Mouse (Mus musculus): Measurements from ENCODE around the gene Dnmt3b. TPM values are rescaled to one million over a fixed set of nuclear protein-coding genes. Genes with fewer than 3 reads are reported as not detected.
"Not testable (repeated sequence)": the region's sequence is repeated elsewhere in the genome, so short reads cannot be mapped to it uniquely, and the experiment has no call there.

Gene Dnmt3b
- polyA plus RNA-seq, 1 experiment, result 4.4 TPM

DNA sequence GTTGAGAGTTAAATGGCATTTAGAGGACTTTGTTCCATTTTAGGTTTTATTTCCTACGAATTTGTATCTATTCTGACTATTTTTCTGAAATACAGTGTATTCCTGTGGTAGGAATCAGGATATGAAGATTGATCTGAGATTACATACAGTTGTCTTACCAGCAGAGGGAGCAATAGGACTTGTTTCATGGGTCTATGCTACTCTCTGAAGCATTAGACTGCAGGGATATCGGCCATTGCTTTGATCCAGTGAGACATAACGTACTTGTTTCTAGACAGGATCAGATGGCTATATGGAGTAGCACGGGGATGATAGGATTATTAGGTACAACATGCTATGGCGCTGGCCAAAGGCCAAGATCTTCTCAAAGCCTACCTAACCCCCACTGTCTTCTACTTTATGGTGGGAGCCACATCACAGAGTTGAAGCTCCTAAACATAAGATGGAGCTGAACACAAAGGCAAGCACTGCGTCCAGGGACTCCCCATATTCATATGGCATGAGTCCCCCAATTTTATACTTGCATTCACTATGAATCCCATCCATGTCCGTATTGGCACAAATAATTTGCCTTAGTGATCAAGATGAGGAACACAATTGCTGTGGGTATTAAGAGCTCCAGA is 19.6 kb downstream of the Dnmt3b start:
- DNase-seq, result no peak
- H3K36me3 ChIP-seq (ENCODE audit: control insufficient read depth, insufficient read depth, low read length), result no peaks in the 10 kb centered on the region
- H3K4me1 ChIP-seq (replicated peaks; ENCODE audit: control insufficient read depth, insufficient read depth, low read length), result no peaks in the 10 kb centered on the region
- no peak overlapping the region for H3K4me3 ChIP-seq (ENCODE audit: control insufficient read depth, insufficient read depth, low read length)
- 85% methylated on average over 7 of the region's 7 CpGs for whole genome bisulfite sequencing
- no peak overlapping the region for H3K27ac ChIP-seq (ENCODE audit: control insufficient read depth, insufficient read depth, low read length)
- TF ChIP-seq CTCF (IDR thresholded peaks at IDR 0.05; ENCODE audit: borderline replicate concordance, control insufficient read depth, extremely low read depth, insufficient read depth, low read length, poor library complexity), result no peak
- no peak for TF ChIP-seq POLR2A (IDR thresholded peaks at IDR 0.05; ENCODE audit: control insufficient read depth, extremely low read depth, insufficient read depth, low read length, poor library complexity)
- no peaks in the 10 kb centered on the region for H3K27me3 ChIP-seq (ENCODE audit: control insufficient read depth, insufficient read depth, low read length)

DNA sequence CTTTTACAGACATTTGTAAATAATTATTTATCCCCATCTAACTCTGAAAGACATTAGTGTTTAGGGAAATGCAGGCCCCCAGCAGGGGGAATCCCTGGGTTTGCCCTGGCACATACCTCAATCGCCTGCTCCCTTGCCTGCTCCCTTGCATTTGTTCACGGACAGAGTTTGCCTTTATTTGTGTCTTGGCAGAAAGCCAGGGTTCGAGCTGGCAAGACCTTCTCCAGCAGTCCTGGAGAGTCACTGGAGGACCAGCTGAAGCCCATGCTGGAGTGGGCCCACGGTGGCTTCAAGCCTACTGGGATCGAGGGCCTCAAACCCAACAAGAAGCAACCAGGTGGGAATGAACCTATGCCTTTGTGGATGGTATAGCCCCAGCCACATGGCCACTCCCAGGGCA is 20.9 kb downstream of the Dnmt3b start:
- Histone ChIP-seq H3K4me3 (ENCODE audit: control insufficient read depth, insufficient read depth, low read length) (no peak overlapping the region), H3K4me1 (replicated peaks; ENCODE audit: control insufficient read depth, insufficient read depth, low read length) (no peaks in the 10 kb centered on the region), H3K36me3 (ENCODE audit: control insufficient read depth, insufficient read depth, low read length) (no peaks in the 10 kb centered on the region), H3K27ac (ENCODE audit: control insufficient read depth, insufficient read depth, low read length) (no peak overlapping the region), H3K27me3 (ENCODE audit: control insufficient read depth, insufficient read depth, low read length) (no peaks in the 10 kb centered on the region)
- DNase-seq, result no peak
- no peak for TF ChIP-seq CTCF (IDR thresholded peaks at IDR 0.05; ENCODE audit: borderline replicate concordance, control insufficient read depth, extremely low read depth, insufficient read depth, low read length, poor library complexity)
- 94% methylated on average over 5 of the region's 5 CpGs for WGBS

- Histone ChIP-seq H3K27me3 (ENCODE audit: control insufficient read depth, insufficient read depth, low read length) (no peaks in the 10 kb centered on the region), H3K36me3 (ENCODE audit: control insufficient read depth, insufficient read depth, low read length) (no peaks in the 10 kb centered on the region), H3K4me1 (replicated peaks; ENCODE audit: control insufficient read depth, insufficient read depth, low read length) (no peaks in the 10 kb centered on the region), H3K27ac (ENCODE audit: control insufficient read depth, insufficient read depth, low read length) (no peak overlapping the region), H3K4me3 (ENCODE audit: control insufficient read depth, insufficient read depth, low read length) (no peak overlapping the region)
- TF ChIP-seq POLR2A (IDR thresholded peaks at IDR 0.05; ENCODE audit: control insufficient read depth, extremely low read depth, insufficient read depth, low read length, poor library complexity) (no peak), CTCF (IDR thresholded peaks at IDR 0.05; ENCODE audit: borderline replicate concordance, control insufficient read depth, extremely low read depth, insufficient read depth, low read length, poor library complexity) (no peak)
- WGBS, result 91% methylated on average over 2 of the region's 2 CpGs
- DNase-seq, result no peak
Observed at GRCm38 (mm10) chr2:153672619-153673018, 23.4 kb downstream of the Dnmt3b start.

DNA sequence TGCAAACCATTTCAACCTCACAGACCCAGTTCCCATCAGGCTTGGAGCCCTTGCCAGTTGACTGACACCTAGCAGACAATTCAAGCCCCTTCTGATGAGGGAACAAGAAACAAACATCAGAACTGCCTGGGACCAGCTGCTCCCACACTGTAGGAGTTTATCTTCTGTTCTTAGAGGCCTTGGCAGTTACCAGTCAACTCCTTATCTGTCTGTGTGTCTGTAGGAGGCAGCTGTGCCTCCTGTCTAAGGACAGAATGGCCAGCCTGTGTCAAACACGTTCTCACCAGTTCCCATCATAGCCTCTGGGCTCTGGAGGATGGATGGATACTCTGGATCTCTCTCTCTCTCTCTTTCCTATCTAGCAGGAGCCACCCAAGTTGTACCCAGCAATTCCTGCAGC is 26.1 kb downstream of the Dnmt3b start:
- not testable (repeated sequence) for H3K36me3 ChIP-seq (ENCODE audit: control insufficient read depth, insufficient read depth, low read length); H3K27ac ChIP-seq (ENCODE audit: control insufficient read depth, insufficient read depth, low read length); H3K27me3 ChIP-seq (ENCODE audit: control insufficient read depth, insufficient read depth, low read length); H3K4me3 ChIP-seq (ENCODE audit: control insufficient read depth, insufficient read depth, low read length); H3K4me1 ChIP-seq (replicated peaks; ENCODE audit: control insufficient read depth, insufficient read depth, low read length); DNase-seq
- WGBS, result 87% methylated on average over 1 of the region's 1 CpGs

- Histone ChIP-seq H3K36me3 (ENCODE audit: control insufficient read depth, insufficient read depth, low read length) (no peaks in the 10 kb centered on the region), H3K27ac (ENCODE audit: control insufficient read depth, insufficient read depth, low read length) (no peak overlapping the region), H3K4me3 (ENCODE audit: control insufficient read depth, insufficient read depth, low read length) (no peak overlapping the region), H3K27me3 (ENCODE audit: control insufficient read depth, insufficient read depth, low read length) (no peaks in the 10 kb centered on the region), H3K4me1 (replicated peaks; ENCODE audit: control insufficient read depth, insufficient read depth, low read length) (no peaks in the 10 kb centered on the region)
- DNase-seq, result no peak
- TF ChIP-seq CTCF (IDR thresholded peaks at IDR 0.05; ENCODE audit: borderline replicate concordance, control insufficient read depth, extremely low read depth, insufficient read depth, low read length, poor library complexity) (no peak), POLR2A (IDR thresholded peaks at IDR 0.05; ENCODE audit: control insufficient read depth, extremely low read depth, insufficient read depth, low read length, poor library complexity) (no peak)
- 81% methylated on average over 6 of the region's 6 CpGs for WGBS
Observed at GRCm38 (mm10) chr2:153676944-153677343, 27.7 kb downstream of the Dnmt3b start.

DNA sequence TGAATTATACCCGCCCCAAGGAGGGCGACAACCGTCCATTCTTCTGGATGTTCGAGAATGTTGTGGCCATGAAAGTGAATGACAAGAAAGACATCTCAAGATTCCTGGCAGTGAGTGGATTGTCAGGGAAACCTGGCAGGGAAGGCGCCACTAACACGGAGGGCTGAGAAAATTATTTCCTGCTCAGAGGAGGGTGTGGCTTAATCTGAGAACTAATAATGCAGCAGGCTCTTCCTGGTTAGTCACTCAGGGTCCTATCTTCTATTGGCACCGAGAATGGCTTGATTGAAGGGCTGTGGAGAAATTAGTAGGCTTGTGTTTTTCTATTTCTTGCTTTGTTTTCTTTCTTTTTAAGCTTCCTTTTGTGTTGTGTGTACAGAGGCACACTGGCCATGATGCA is 28.3 kb downstream of the Dnmt3b start:
- Histone ChIP-seq H3K27ac (ENCODE audit: control insufficient read depth, insufficient read depth, low read length) (no peak overlapping the region), H3K4me1 (replicated peaks; ENCODE audit: control insufficient read depth, insufficient read depth, low read length) (no peaks in the 10 kb centered on the region), H3K27me3 (ENCODE audit: control insufficient read depth, insufficient read depth, low read length) (no peaks in the 10 kb centered on the region), H3K36me3 (ENCODE audit: control insufficient read depth, insufficient read depth, low read length) (no peaks in the 10 kb centered on the region), H3K4me3 (ENCODE audit: control insufficient read depth, insufficient read depth, low read length) (no peak overlapping the region)
- no peak for DNase-seq
- no peak for TF ChIP-seq CTCF (IDR thresholded peaks at IDR 0.05; ENCODE audit: borderline replicate concordance, control insufficient read depth, extremely low read depth, insufficient read depth, low read length, poor library complexity)
- no peak for TF ChIP-seq POLR2A (IDR thresholded peaks at IDR 0.05; ENCODE audit: control insufficient read depth, extremely low read depth, insufficient read depth, low read length, poor library complexity)
- WGBS, result 93% methylated on average over 7 of the region's 7 CpGs

DNA sequence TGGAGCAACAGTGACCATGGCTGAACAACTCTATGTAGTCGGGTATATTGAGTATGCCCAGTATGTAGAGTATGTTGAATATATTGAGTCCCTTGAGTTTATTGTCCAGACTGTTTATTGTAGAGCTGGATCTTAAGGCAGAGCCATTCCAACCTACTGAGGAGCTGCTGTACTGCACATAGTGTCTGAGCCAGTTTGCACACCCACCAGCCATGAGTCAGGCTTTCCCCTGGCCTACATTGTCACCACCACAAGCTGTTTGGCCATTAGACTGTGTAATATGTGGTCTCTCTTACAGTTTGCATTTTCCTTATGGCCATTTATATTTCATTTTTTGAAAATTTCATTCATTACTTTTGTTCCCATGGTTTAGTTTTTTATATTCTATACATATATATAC is 30.7 kb downstream of the Dnmt3b start:
- no peak overlapping the region for H3K4me3 ChIP-seq (ENCODE audit: control insufficient read depth, insufficient read depth, low read length)
- TF ChIP-seq POLR2A (IDR thresholded peaks at IDR 0.05; ENCODE audit: control insufficient read depth, extremely low read depth, insufficient read depth, low read length, poor library complexity), result no peak
- TF ChIP-seq CTCF (IDR thresholded peaks at IDR 0.05; ENCODE audit: borderline replicate concordance, control insufficient read depth, extremely low read depth, insufficient read depth, low read length, poor library complexity), result no peak
- no peaks in the 10 kb centered on the region for H3K36me3 ChIP-seq (ENCODE audit: control insufficient read depth, insufficient read depth, low read length)
- 97% methylated on average over 1 of the region's 1 CpGs for WGBS
- no peak overlapping the region for H3K27ac ChIP-seq (ENCODE audit: control insufficient read depth, insufficient read depth, low read length)
- H3K27me3 ChIP-seq (ENCODE audit: control insufficient read depth, insufficient read depth, low read length), result no peaks in the 10 kb centered on the region
- DNase-seq, result no peak
- H3K4me1 ChIP-seq (replicated peaks; ENCODE audit: control insufficient read depth, insufficient read depth, low read length), result no peaks in the 10 kb centered on the region

DNA sequence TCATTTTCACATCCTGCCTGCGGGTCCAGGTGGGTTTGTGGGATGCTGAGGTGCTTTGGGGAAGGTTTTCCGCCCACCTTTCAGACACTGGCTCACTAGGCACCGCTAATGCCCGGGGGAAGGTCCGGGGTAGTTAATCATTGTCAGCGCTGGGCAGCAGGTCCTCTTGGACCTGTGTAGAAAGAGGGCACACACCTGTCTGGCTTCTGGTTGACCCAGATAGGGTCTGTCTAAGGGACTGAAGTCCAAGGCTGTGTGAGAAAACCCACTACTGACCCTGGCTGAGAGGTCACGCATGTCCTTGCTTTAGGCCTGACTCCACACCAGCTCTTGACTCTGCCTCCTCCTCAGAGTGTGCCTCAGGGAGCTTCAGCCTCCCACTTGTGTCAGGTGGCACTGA is 44.2 kb downstream of the Dnmt3b start:
- not testable (repeated sequence) for H3K4me1 ChIP-seq (replicated peaks; ENCODE audit: control insufficient read depth, insufficient read depth, low read length); H3K27me3 ChIP-seq (ENCODE audit: control insufficient read depth, insufficient read depth, low read length); H3K4me3 ChIP-seq (ENCODE audit: control insufficient read depth, insufficient read depth, low read length); DNase-seq; H3K36me3 ChIP-seq (ENCODE audit: control insufficient read depth, insufficient read depth, low read length); H3K27ac ChIP-seq (ENCODE audit: control insufficient read depth, insufficient read depth, low read length)
- 96% methylated on average over 7 of the region's 7 CpGs for WGBS
